Mouse (Mus musculus): ENCODE measurements at regions not wholly inside any gene's neighbourhood (a gene's known extent, or its start where the extent isn't known, plus 50 kb on each side); places are given as distances from the start of the nearest gene placed in this dataset.

DNA sequence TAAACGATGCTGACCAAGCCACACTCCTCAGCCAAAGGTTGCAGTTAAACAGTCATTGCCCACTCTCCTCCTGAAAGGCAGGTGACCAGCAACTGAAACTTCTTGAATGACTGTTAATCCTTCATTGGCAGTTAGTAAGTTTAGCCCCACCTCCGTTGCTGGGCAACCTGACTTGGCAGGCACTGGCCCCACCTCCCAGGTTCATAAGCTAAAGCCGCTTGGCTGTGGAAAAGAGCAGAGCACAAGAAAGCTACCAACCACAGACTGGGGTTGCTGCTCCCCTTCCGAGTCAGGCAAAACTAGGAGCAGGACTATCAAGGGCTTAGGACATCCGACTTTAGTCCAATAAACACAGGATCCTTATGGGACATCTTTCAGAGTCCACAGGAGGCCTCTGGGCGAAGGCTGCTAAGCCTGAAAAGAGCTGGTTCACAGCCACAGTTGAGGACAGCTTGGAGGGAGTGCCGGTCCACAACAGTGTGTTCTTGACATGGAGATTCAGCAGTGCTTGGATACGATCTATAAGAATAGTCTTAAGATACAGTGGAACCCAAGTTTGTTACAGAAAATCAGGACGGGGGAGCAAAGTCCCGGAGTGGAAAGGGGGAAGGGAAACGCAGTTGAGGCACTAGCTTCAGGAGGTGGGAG, 67.7 kb upstream of the Kcnma1 start:
- DNase-seq (ENCODE audit: low spot score in 2 of 2) = peak; percentile 19 to 70

DNA sequence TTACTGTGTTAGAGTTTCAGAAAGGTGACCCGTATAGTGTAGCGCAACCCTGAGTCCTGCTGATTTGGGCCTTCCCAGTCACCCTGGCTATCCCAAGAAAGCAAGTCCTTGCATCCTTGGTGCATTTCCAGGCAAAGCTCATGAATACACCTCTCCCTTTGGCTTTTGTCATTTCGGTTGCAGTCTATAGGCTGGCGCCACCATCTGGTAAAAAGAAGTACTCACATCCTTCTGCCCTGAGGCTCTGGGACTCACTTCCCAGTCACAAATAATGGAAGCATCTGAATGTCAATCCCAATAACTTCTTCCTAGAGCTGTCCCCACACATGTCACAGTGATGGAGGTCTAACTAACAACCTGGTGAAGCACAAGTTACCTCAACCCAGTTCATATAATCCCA, 54.4 kb upstream of the Kcnma1 start:
- DNase-seq (ENCODE audit: low spot score in 2 of 2) = peak in 1 of 2 experiments; percentile 39

DNA sequence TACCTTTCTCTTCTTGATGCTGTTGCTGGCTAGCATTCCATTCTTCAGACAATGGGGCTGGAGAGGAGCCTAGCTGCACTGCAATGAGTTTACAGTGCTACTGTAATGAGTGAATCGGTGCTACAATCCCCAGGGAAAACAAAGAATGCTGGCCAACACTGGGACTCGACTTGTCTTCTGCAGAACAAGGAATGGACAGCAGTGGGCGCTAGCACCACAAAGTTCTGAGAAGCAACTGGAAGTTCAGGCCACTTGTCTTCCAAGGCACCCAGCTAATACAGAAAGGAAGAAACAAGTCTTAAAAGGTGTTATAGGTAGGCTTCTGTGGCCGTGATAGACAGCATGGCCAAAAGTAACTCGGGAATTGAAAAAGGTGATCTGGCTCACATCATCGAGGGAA, 53.4 kb upstream of the Kcnma1 start:
- DNase-seq (ENCODE audit: low spot score in 2 of 2) = peak; percentile 78 to 86

DNA sequence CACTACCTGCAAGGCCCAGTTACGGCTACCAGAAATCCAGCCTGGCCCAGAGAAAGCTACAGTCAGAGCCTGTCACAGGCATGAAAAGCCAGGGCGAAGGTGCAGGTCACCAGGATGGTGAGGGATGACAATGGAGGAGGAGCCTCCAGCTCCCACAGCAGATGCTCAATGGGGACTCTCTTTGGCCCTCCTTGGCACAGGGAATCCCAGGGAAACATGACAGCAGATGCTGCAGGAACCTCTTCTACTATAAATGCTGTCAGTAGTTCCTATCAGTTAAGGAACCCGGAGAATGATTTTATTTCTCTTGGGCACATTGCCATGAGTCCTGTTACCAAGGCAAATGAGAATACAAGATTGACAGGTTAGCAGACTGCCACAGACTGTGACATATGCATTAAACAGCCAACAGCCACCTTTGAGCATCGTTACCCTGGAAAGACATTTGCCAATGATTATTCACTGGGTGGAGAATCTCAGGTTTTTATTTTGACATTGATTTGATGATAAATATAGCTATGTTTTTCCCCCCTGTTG, 51.0 kb upstream of the Kcnma1 start:
- no peak for DNase-seq (ENCODE audit: low spot score in 2 of 2)
